Mouse (Mus musculus): ENCODE data around the gene Dqx1. TPM values are rescaled to one million over a fixed set of nuclear protein-coding genes. Genes with fewer than 3 reads are reported as not detected.

The Dqx1 gene
- polyA plus RNA-seq, 1 experiment from 2014 or later, result 0.64 TPM

GRCm38 (mm10) chr6:83111510-83112136, 54.0 kb downstream of the Dqx1 start:
- Histone ChIP-seq H3K4me2 (peak overlapping the region; percentile 22; the same call in 1 of the 2 replicates), H3K4me3 (no peak overlapping the region), H3K36me3 (peaks cover 3% of the 10 kb centered on the region), H3K9ac (0 out of 2 replicates have a peak overlapping the region, but pooled peaks have one; percentile 34), H3K4me1 (replicated peaks) (peaks cover 38% of the 10 kb centered on the region), H3K27me3 (replicated peaks) (no peaks in the 10 kb centered on the region), H3K27ac (ENCODE audit: poor library complexity, severe bottlenecking) (no peak overlapping the region; the same call in 1 of the 2 replicates), H3K9me3 (replicated peaks) (no peaks in the 10 kb centered on the region)
- ATAC-seq (ENCODE audit: insufficient number of reproducible peaks, low FRiP score), result no peak
- WGBS, result 77% methylated on average over 4 of the region's 4 CpGs

GRCm38 (mm10) chr6:83115011-83115671, 57.5 kb downstream of the Dqx1 start, which contains the start of gene Mogs:
Gene Mogs, plus strand, starts transcription at chr6:83115496.
- peaks cover 36% of the 10 kb centered on the region for H3K36me3 ChIP-seq
- WGBS, result 1% methylated on average over 44 of the region's 58 CpGs
- peak within 1 kb of the TSS; percentile 63 for H3K27ac ChIP-seq (ENCODE audit: poor library complexity, severe bottlenecking)
- H3K4me1 ChIP-seq (replicated peaks), result peaks cover 37% of the 10 kb centered on the region
- peak within 1 kb of the TSS; percentile 75 for H3K4me3 ChIP-seq
- peak within 1 kb of the TSS; percentile 86 for H3K9ac ChIP-seq
- peak within 1 kb of the TSS; percentile 93 for H3K4me2 ChIP-seq
- ATAC-seq (ENCODE audit: insufficient number of reproducible peaks, low FRiP score), result peak; percentile 92
- no peaks in the 10 kb centered on the region for H3K27me3 ChIP-seq (replicated peaks)
- no peaks in the 10 kb centered on the region for H3K9me3 ChIP-seq (replicated peaks)

- peak overlapping the region; percentile 86 for H3K9ac ChIP-seq
- no peak; the same call in 1 of the 2 replicates for ATAC-seq (ENCODE audit: insufficient number of reproducible peaks, low FRiP score)
- H3K27ac ChIP-seq (ENCODE audit: poor library complexity, severe bottlenecking), result peak overlapping the region; percentile 63
- H3K36me3 ChIP-seq, result peaks cover 36% of the 10 kb centered on the region
- H3K4me3 ChIP-seq, result peak overlapping the region; percentile 75
- H3K9me3 ChIP-seq (replicated peaks), result no peaks in the 10 kb centered on the region
- peak overlapping the region; percentile 93 for H3K4me2 ChIP-seq
- WGBS, result 1% methylated on average over 33 of the region's 48 CpGs
- no peaks in the 10 kb centered on the region for H3K27me3 ChIP-seq (replicated peaks)
- H3K4me1 ChIP-seq (replicated peaks), result peaks cover 41% of the 10 kb centered on the region
These were observed 58.2 kb downstream of the Dqx1 start for GRCm38 (mm10) chr6:83115682-83116372.

- H3K4me3 ChIP-seq, result peak overlapping the region; percentile 75
- no peaks in the 10 kb centered on the region for H3K9me3 ChIP-seq (replicated peaks)
- H3K4me2 ChIP-seq, result peak overlapping the region; percentile 93
- no peak for ATAC-seq (ENCODE audit: insufficient number of reproducible peaks, low FRiP score)
- H3K27ac ChIP-seq (ENCODE audit: poor library complexity, severe bottlenecking), result no peak overlapping the region
- H3K4me1 ChIP-seq (replicated peaks), result peaks cover 38% of the 10 kb centered on the region
- H3K9ac ChIP-seq, result peak overlapping the region; percentile 86
- H3K36me3 ChIP-seq, result peaks cover 33% of the 10 kb centered on the region
- H3K27me3 ChIP-seq (replicated peaks), result no peaks in the 10 kb centered on the region
- 75% methylated on average over 11 of the region's 11 CpGs for WGBS
These were observed 58.9 kb downstream of the Dqx1 start for GRCm38 (mm10) chr6:83116373-83117164.

MicroRNAs encoded within 50 kb of the gene (microRNA counts, 519-probe panel; counts per million panel counts)
- microRNA mmu-miR-3470a+mmu-miR-3470b, result not detected

Small RNAs within 50 kb of the gene (microRNA-seq; reads per million reads assigned to microRNA genes)
- gene Mir3470a, result not detected
- not detected for gene Mir7040

Other genes with a start within 250 kb of the Dqx1 start
- gene Sema4f, start 118.1 kb upstream of the Dqx1 start, polyA plus RNA-seq (2016; fragmentation: Nextera tagmentation; extraction: Ambion mirVana), result 0.26 and 0.37 TPM in 2 replicates
- gene M1ap, start 110.9 kb upstream of the Dqx1 start, polyA plus RNA-seq (2016; fragmentation: Nextera tagmentation; extraction: Ambion mirVana), result 0.57 and 1.4 TPM in 2 replicates
- gene Dok1, start 24.4 kb upstream of the Dqx1 start, polyA plus RNA-seq (2016; fragmentation: Nextera tagmentation; extraction: Ambion mirVana), result 8.1 and 11.3 TPM in 2 replicates
- gene Loxl3, start 23.7 kb upstream of the Dqx1 start, polyA plus RNA-seq (2016; fragmentation: Nextera tagmentation; extraction: Ambion mirVana), result 5.7 and 8.0 TPM in 2 replicates
- 120 and 131 TPM in 2 replicates for gene Aup1, start 3.3 kb upstream of the Dqx1 start, polyA plus RNA-seq (2016; fragmentation: Nextera tagmentation; extraction: Ambion mirVana)
- 86.7 and 86.9 TPM in 2 replicates for gene Htra2, start 2.6 kb upstream of the Dqx1 start, polyA plus RNA-seq (2016; fragmentation: Nextera tagmentation; extraction: Ambion mirVana)
- gene Tlx2, start 12.4 kb downstream of the Dqx1 start, polyA plus RNA-seq (2016; fragmentation: Nextera tagmentation; extraction: Ambion mirVana), result 0.18 and 0.24 TPM in 2 replicates
- gene Pcgf1, start 20.0 kb downstream of the Dqx1 start, polyA plus RNA-seq (2016; fragmentation: Nextera tagmentation; extraction: Ambion mirVana), result 12.5 and 14.9 TPM in 2 replicates
- 0.36 TPM in 1 of 2 replicates, not detected in the other for gene Lbx2, start 28.5 kb downstream of the Dqx1 start, polyA plus RNA-seq (2016; fragmentation: Nextera tagmentation; extraction: Ambion mirVana)
- gene Ccdc142, start 43.8 kb downstream of the Dqx1 start, polyA plus RNA-seq (2016; fragmentation: Nextera tagmentation; extraction: Ambion mirVana), result 1.3 and 1.9 TPM in 2 replicates
- gene Gm42688, start 43.8 kb downstream of the Dqx1 start, polyA plus RNA-seq (2016; fragmentation: Nextera tagmentation; extraction: Ambion mirVana), result 2.2 and 2.4 TPM in 2 replicates
- 155 and 156 TPM in 2 replicates for gene Mrpl53, start 51.2 kb downstream of the Dqx1 start, polyA plus RNA-seq (2016; fragmentation: Nextera tagmentation; extraction: Ambion mirVana)
- gene Mogs, start 57.7 kb downstream of the Dqx1 start, polyA plus RNA-seq (2016; fragmentation: Nextera tagmentation; extraction: Ambion mirVana), result 30.7 and 30.8 TPM in 2 replicates
- 87.6 and 91.3 TPM in 2 replicates for gene Wbp1, start 63.7 kb downstream of the Dqx1 start, polyA plus RNA-seq (2016; fragmentation: Nextera tagmentation; extraction: Ambion mirVana)
- gene Ino80b, start 67.6 kb downstream of the Dqx1 start, polyA plus RNA-seq (2016; fragmentation: Nextera tagmentation; extraction: Ambion mirVana), result 11.1 and 12.1 TPM in 2 replicates
- gene Rtkn, start 77.6 kb downstream of the Dqx1 start, polyA plus RNA-seq (2016; fragmentation: Nextera tagmentation; extraction: Ambion mirVana), result 20.3 and 22.0 TPM in 2 replicates
- gene Wdr54, start 98.6 kb downstream of the Dqx1 start, polyA plus RNA-seq (2016; fragmentation: Nextera tagmentation; extraction: Ambion mirVana), result 4.2 and 6.8 TPM in 2 replicates
- gene 1700003E16Rik, start 98.6 kb downstream of the Dqx1 start, polyA plus RNA-seq (2016; fragmentation: Nextera tagmentation; extraction: Ambion mirVana), result 0.17 and 0.39 TPM in 2 replicates
- gene Dctn1, start 108.1 kb downstream of the Dqx1 start, polyA plus RNA-seq (2016; fragmentation: Nextera tagmentation; extraction: Ambion mirVana), result 86.9 and 89.0 TPM in 2 replicates
- 0.27 and 0.52 TPM in 2 replicates for gene Slc4a5, start 162.0 kb downstream of the Dqx1 start, polyA plus RNA-seq (2016; fragmentation: Nextera tagmentation; extraction: Ambion mirVana)